In genomic region chr14:122377681-122378080, GRCm38 (mm10) we compare ENCODE assay signal across 22 mouse cellular contexts.
DNase-seq lines count a peak whose midpoint lies in the region; ATAC-seq and TF ChIP-seq lines count a peak whose summit lies in the region.
"Had no signal": no experiment of that assay in that cellular context is flagged by ENCODE, and none has a peak within 500 bp of the region (broad histone marks: within the 10 kb centered on the region; RNA-seq: fewer than 3 reads in every experiment).

No protein-coding gene starts in this region.

- no peak overlapping the region for H3K9ac ChIP-seq in forebrain, embryonic 12.5 days
- no peak overlapping the region for H3K9ac ChIP-seq in midbrain, embryonic 14.5 days (replicated peaks; ENCODE audit: low read length)
- H3K9ac ChIP-seq: embryonic facial prominence, embryonic 15.5 days; heart, embryonic 12.5 days; limb, embryonic 13.5 days; liver, embryonic 14.5 days; neural tube, embryonic 13.5 days had no signal

- peak overlapping the region; percentile 35 for H3K4me2 ChIP-seq in forebrain, embryonic 12.5 days
- 0 out of 2 replicates have a peak overlapping the region, but pooled peaks have one; percentile 20 for H3K4me2 ChIP-seq in midbrain, embryonic 14.5 days (ENCODE audit: low read length)
- H3K4me2 ChIP-seq: embryonic facial prominence, embryonic 15.5 days; heart, embryonic 12.5 days; limb, embryonic 13.5 days; neural tube, embryonic 13.5 days had no signal

- no peak for TF ChIP-seq CTCF in lung, adult 2 months (IDR thresholded peaks at IDR 0.05; ENCODE audit: insufficient read depth, low read length)

- no peak overlapping the region for H3K4me3 ChIP-seq in heart, embryonic 10.5 days
- no peak overlapping the region for H3K4me3 ChIP-seq in forebrain, embryonic 12.5 days (replicated peaks)
- no peak overlapping the region for H3K4me3 ChIP-seq in midbrain, embryonic 14.5 days (replicated peaks; ENCODE audit: low read depth, low read length)
- no peak overlapping the region for H3K4me3 ChIP-seq in lung, adult 2 months (replicated peaks; ENCODE audit: extremely low read depth, low read depth, low read length)
- H3K4me3 ChIP-seq: embryonic facial prominence, embryonic 15.5 days; heart, embryonic 12.5 days; layer of hippocampus, adult 2 months; limb, embryonic 13.5 days; neural tube, embryonic 13.5 days had no signal

- H3K4me1 ChIP-seq in heart, embryonic 10.5 days: peaks cover 10% of the 10 kb centered on the region
- H3K4me1 ChIP-seq in forebrain, embryonic 12.5 days: peaks cover 40% of the 10 kb centered on the region
- H3K4me1 ChIP-seq in midbrain, embryonic 14.5 days (ENCODE audit: control insufficient read depth, insufficient read depth, low read length): no peaks in the 10 kb centered on the region
- H3K4me1 ChIP-seq in lung, adult 2 months (ENCODE audit: control insufficient read depth, insufficient read depth, low read length): no peaks in the 10 kb centered on the region
- H3K4me1 ChIP-seq: embryonic facial prominence, embryonic 15.5 days had no signal

- no peak for ATAC-seq in forebrain, embryonic 12.5 days (ENCODE audit: low FRiP score)
- no peak for ATAC-seq in midbrain, embryonic 14.5 days (ENCODE audit: low FRiP score, low TSS enrichment)
- ATAC-seq: activated CD4-positive, CD25-positive, alpha-beta regulatory T cell, adult 4 months had no signal

- H3K27me3 ChIP-seq in heart, embryonic 10.5 days (ENCODE audit: insufficient read depth, poor library complexity, severe bottlenecking): no peaks in the 10 kb centered on the region; the same call in 1 of the 2 replicates
- H3K27me3 ChIP-seq in forebrain, embryonic 12.5 days: peaks cover 33% of the 10 kb centered on the region
- peaks cover 72% of the 10 kb centered on the region for H3K27me3 ChIP-seq in midbrain, embryonic 14.5 days (ENCODE audit: control insufficient read depth, insufficient read depth, low read length)
- H3K27me3 ChIP-seq: heart, embryonic 12.5 days had no signal

- no peaks in the 10 kb centered on the region for H3K36me3 ChIP-seq in heart, embryonic 10.5 days
- H3K36me3 ChIP-seq in forebrain, embryonic 12.5 days (replicated peaks): no peaks in the 10 kb centered on the region
- H3K36me3 ChIP-seq in midbrain, embryonic 14.5 days (ENCODE audit: control insufficient read depth, insufficient read depth, low read length): no peaks in the 10 kb centered on the region
- H3K36me3 ChIP-seq: embryonic facial prominence, embryonic 15.5 days; heart, embryonic 12.5 days; limb, embryonic 13.5 days; neural tube, embryonic 13.5 days had no signal

- H3K9me3 ChIP-seq in heart, embryonic 10.5 days: no peaks in the 10 kb centered on the region
- no peaks in the 10 kb centered on the region for H3K9me3 ChIP-seq in forebrain, embryonic 12.5 days
- no peaks in the 10 kb centered on the region for H3K9me3 ChIP-seq in midbrain, embryonic 14.5 days (ENCODE audit: control insufficient read depth, low read length)
- H3K9me3 ChIP-seq: embryonic facial prominence, embryonic 15.5 days; G1E; heart, embryonic 12.5 days; limb, embryonic 13.5 days; neural tube, embryonic 13.5 days had no signal

- WGBS in heart, embryonic 10.5 days: 86% methylated on average over 6 of the region's 6 CpGs
- 36% methylated on average over 6 of the region's 6 CpGs for WGBS in forebrain, embryonic 12.5 days
- WGBS in midbrain, embryonic 14.5 days: 31% methylated on average over 6 of the region's 6 CpGs
- 85% methylated on average over 6 of the region's 6 CpGs for WGBS in lung, adult 2 months

- H3K27ac ChIP-seq in heart, embryonic 10.5 days: no peak overlapping the region
- H3K27ac ChIP-seq in forebrain, embryonic 12.5 days: peak overlapping the region; percentile 63
- H3K27ac ChIP-seq in midbrain, embryonic 14.5 days (replicated peaks; ENCODE audit: low read depth, low read length): no peak overlapping the region
- H3K27ac ChIP-seq: embryonic facial prominence, embryonic 15.5 days; layer of hippocampus, adult 2 months; limb, embryonic 13.5 days; liver, embryonic 14.5 days; neural tube, embryonic 13.5 days; stomach, postnatal 0 days had no signal

- DNase-seq in cerebellum, adult 9-10 months: peak; percentile 59
- no peak for DNase-seq in cerebellum, postnatal 36 days
- peak; percentile 30 for DNase-seq in heart, embryonic 10.5 days (ENCODE audit: low spot score)
- DNase-seq in heart, postnatal 10 days: no peak
- no peak for DNase-seq in midbrain, embryonic 14.5 days
- no peak for DNase-seq in lung, adult 2 months
- DNase-seq: adrenal gland, postnatal 10 days; gastrocnemius, postnatal 36 days; kidney, adult 8-10 months; kidney, postnatal 14 days; layer of hippocampus, postnatal 36 days; right cerebral cortex, adult 18-20 months had no signal

- no peak for TF ChIP-seq POLR2A in lung, adult 2 months (IDR thresholded peaks at IDR 0.05; ENCODE audit: borderline replicate concordance, extremely low read depth, low read depth, low read length)

- intact Hi-C loops in heart, postnatal 10 days (cut with DNase I): no loop called here

Comparison
In these comparisons a context has a peak if more than half of its experiments do, and no peak if none do; other contexts are left out.
1. DNase-seq: peak in cerebellum, adult 9-10 months (single experiment) and heart, embryonic 10.5 days (single experiment); none in cerebellum, postnatal 36 days (0 of 2), heart, postnatal 10 days (0 of 2), midbrain, embryonic 14.5 days (single experiment) and lung, adult 2 months (single experiment).